26 mouse cellular contexts compared by ENCODE assay signal in genomic region chr4:100051767-100052166, GRCm38 (mm10). TPM values are rescaled to one million over a fixed set of nuclear protein-coding genes. Genes with fewer than 3 reads are reported as not detected.
DNase-seq lines count a peak whose midpoint lies in the region; ATAC-seq and TF ChIP-seq lines count a peak whose summit lies in the region.
"Had no signal": no experiment of that assay in that cellular context is flagged by ENCODE, and none has a peak within 500 bp of the region (broad histone marks: within the 10 kb centered on the region; RNA-seq: fewer than 3 reads in every experiment).

No protein-coding gene starts in this region.

- H3K27me3 ChIP-seq in kidney, embryonic 15.5 days, result no peaks in the 10 kb centered on the region
- peaks cover 3% of the 10 kb centered on the region; the same call in 1 of the 2 replicates for H3K27me3 ChIP-seq in midbrain, embryonic 11.5 days (ENCODE audit: control insufficient read depth, insufficient read depth, low read length)
- no peaks in the 10 kb centered on the region for H3K27me3 ChIP-seq in midbrain, postnatal 0 days (ENCODE audit: insufficient read depth, low read length)
- H3K27me3 ChIP-seq: forebrain, embryonic 13.5 days; heart, embryonic 12.5 days; heart, embryonic 15.5 days; hindbrain, embryonic 12.5 days; hindbrain, embryonic 15.5 days had no signal

- no peak overlapping the region for H3K4me2 ChIP-seq in kidney, embryonic 15.5 days
- H3K4me2 ChIP-seq in midbrain, embryonic 11.5 days, result no peak overlapping the region
- H3K4me2 ChIP-seq in midbrain, postnatal 0 days (ENCODE audit: low read depth, low read length, poor library complexity, severe bottlenecking), result no peak overlapping the region
- H3K4me2 ChIP-seq: forebrain, embryonic 13.5 days; heart, embryonic 12.5 days; heart, embryonic 15.5 days; hindbrain, embryonic 12.5 days; hindbrain, embryonic 15.5 days had no signal

- peaks cover 23% of the 10 kb centered on the region; the same call in 1 of the 2 replicates for H3K4me1 ChIP-seq in kidney, embryonic 15.5 days
- H3K4me1 ChIP-seq in midbrain, embryonic 11.5 days (ENCODE audit: control insufficient read depth, insufficient read depth, low read length), result no peaks in the 10 kb centered on the region
- no peaks in the 10 kb centered on the region for H3K4me1 ChIP-seq in midbrain, postnatal 0 days (ENCODE audit: insufficient read depth, low read length)
- H3K4me1 ChIP-seq: forebrain, embryonic 13.5 days; hindbrain, embryonic 12.5 days had no signal

- ATAC-seq in kidney, embryonic 15.5 days (replicated peaks; ENCODE audit: low FRiP score), result peak; percentile 58; the same call in 1 of the 2 replicates
- no peak for ATAC-seq in midbrain, embryonic 11.5 days (ENCODE audit: low FRiP score)
- no peak for ATAC-seq in midbrain, postnatal 0 days (ENCODE audit: low FRiP score)
- peak; percentile 6 to 38; a peak in 2 of 4 replicates for ATAC-seq in hematopoietic stem cell, adult 5-6 weeks (replicated peaks in 1 of 2; ENCODE audit: insufficient read depth in 1 of 2, low FRiP score in 2 of 2, low TSS enrichment in 1 of 2, low read depth in 1 of 2, poor library complexity in 2 of 2, severe bottlenecking in 2 of 2)
- ATAC-seq: CD4-positive, CD25-positive, alpha-beta regulatory T cell, adult 4 months; forebrain, embryonic 13.5 days; forebrain, embryonic 16.5 days had no signal

- H3K4me3 ChIP-seq in kidney, embryonic 15.5 days (replicated peaks), result no peak overlapping the region
- H3K4me3 ChIP-seq in midbrain, embryonic 11.5 days (ENCODE audit: low read depth, low read length), result no peak overlapping the region
- H3K4me3 ChIP-seq in midbrain, postnatal 0 days (ENCODE audit: low read depth, low read length), result no peak overlapping the region
- H3K4me3 ChIP-seq: forebrain, embryonic 10.5 days; forebrain, embryonic 13.5 days; gastrocnemius, adult 2 months; heart, embryonic 12.5 days; heart, embryonic 15.5 days; hindbrain, embryonic 12.5 days; hindbrain, embryonic 15.5 days had no signal

- peak overlapping the region; percentile 19; the same call in 1 of the 2 replicates for H3K27ac ChIP-seq in kidney, embryonic 15.5 days
- no peak overlapping the region for H3K27ac ChIP-seq in midbrain, embryonic 11.5 days (ENCODE audit: low read depth, low read length)
- H3K27ac ChIP-seq in midbrain, postnatal 0 days (ENCODE audit: low read depth, low read length), result no peak overlapping the region
- H3K27ac ChIP-seq: forebrain, embryonic 10.5 days; forebrain, embryonic 13.5 days; gastrocnemius, adult 2 months; heart, embryonic 15.5 days; hindbrain, embryonic 12.5 days; hindbrain, embryonic 15.5 days had no signal

- no peaks in the 10 kb centered on the region for H3K36me3 ChIP-seq in kidney, embryonic 15.5 days
- no peaks in the 10 kb centered on the region for H3K36me3 ChIP-seq in midbrain, embryonic 11.5 days (ENCODE audit: control insufficient read depth, insufficient read depth, low read length)
- H3K36me3 ChIP-seq in midbrain, postnatal 0 days (ENCODE audit: insufficient read depth, low read length), result no peaks in the 10 kb centered on the region
- H3K36me3 ChIP-seq: forebrain, embryonic 10.5 days; heart, embryonic 12.5 days; heart, embryonic 15.5 days; hindbrain, embryonic 12.5 days; hindbrain, embryonic 15.5 days had no signal

- DNase-seq in kidney, adult 18-20 months, result no peak
- peak; percentile 80 for DNase-seq in midbrain, embryonic 11.5 days (ENCODE audit: low spot score, missing footprints)
- no peak for DNase-seq in midbrain, postnatal 0 days (ENCODE audit: low spot score)
- no peak for DNase-seq in frontal cortex, postnatal 36 days (ENCODE audit: low spot score in 2 of 2)
- DNase-seq: adrenal gland, adult 2 months; adrenal gland, postnatal 14 days; cerebellum, adult 11 months; cerebellum, adult 2 months; cerebellum, adult 9-11 months; cerebellum, postnatal 25 days; embryo, embryonic 11 days; gastrocnemius, adult 2 months; gastrocnemius, postnatal 14 days; heart, adult 18-20 months; heart, postnatal 10 days; heart, postnatal 4 days had no signal

- no peaks in the 10 kb centered on the region for H3K9me3 ChIP-seq in kidney, embryonic 15.5 days (replicated peaks)
- H3K9me3 ChIP-seq in midbrain, embryonic 11.5 days (ENCODE audit: control insufficient read depth, low read length), result no peaks in the 10 kb centered on the region
- no peaks in the 10 kb centered on the region for H3K9me3 ChIP-seq in midbrain, postnatal 0 days (ENCODE audit: low read length)
- H3K9me3 ChIP-seq: forebrain, embryonic 10.5 days; forebrain, embryonic 13.5 days; heart, embryonic 12.5 days; heart, embryonic 15.5 days; hindbrain, embryonic 12.5 days; hindbrain, embryonic 15.5 days had no signal

- no peak for TF ChIP-seq CTCF in midbrain, postnatal 0 days (IDR thresholded peaks at IDR 0.05)

- H3K9ac ChIP-seq in kidney, embryonic 15.5 days, result no peak overlapping the region
- H3K9ac ChIP-seq in midbrain, embryonic 11.5 days (ENCODE audit: low read length), result no peak overlapping the region
- H3K9ac ChIP-seq in midbrain, postnatal 0 days (replicated peaks; ENCODE audit: low read length, poor library complexity, severe bottlenecking), result no peak overlapping the region
- H3K9ac ChIP-seq: forebrain, embryonic 13.5 days; heart, embryonic 12.5 days; heart, embryonic 15.5 days; hindbrain, embryonic 12.5 days; hindbrain, embryonic 15.5 days had no signal

RNA-seq across cellular contexts. Expression of gene Ror1, which starts 43.8 kb away (rescaled TPM):
- 10.5 and 11.1 TPM in 2 replicates for polyA plus RNA-seq in kidney, embryonic 15.5 days (2015; fragmentation: Nextera tagmentation; extraction: Ambion mirVana)
- polyA plus RNA-seq in midbrain, embryonic 11.5 days (2014; fragmentation: Nextera tagmentation; extraction: Ambion mirVana), result 4.8 TPM in 2 replicates
- total RNA-seq in midbrain, postnatal 0 days (2014; rRNA removed), result 2.8 and 3.0 TPM in 2 replicates
- 0.73 and 0.76 TPM in 2 replicates for polyA plus RNA-seq in midbrain, postnatal 0 days (2015; fragmentation: Nextera tagmentation; extraction: Ambion mirVana)
- total RNA-seq in hematopoietic stem cell, adult 5-6 weeks (2017), result 0.35 and 0.50 TPM in 2 replicates
- polyA plus RNA-seq: CD4-positive, CD25-positive, alpha-beta regulatory T cell, adult 4 months had no signal

Comparison
In these comparisons a context has a peak if more than half of its experiments do, and no peak if none do; other contexts are left out.
1. ATAC-seq: peak in kidney, embryonic 15.5 days (single experiment) and hematopoietic stem cell, adult 5-6 weeks (2 of 2); none in midbrain, embryonic 11.5 days (single experiment) and midbrain, postnatal 0 days (single experiment).